Mouse (Mus musculus) lung, adult 2 months (tissue): ENCODE results near the gene Fam78a.

Source experiments
- CTCF ChIP-seq: fragments of 200-500 bp; IDR thresholded peaks from 2 replicates; pipeline ENCODE4 v1.5.1; 2011; ENCODE audit warnings: mild to moderate bottlenecking, low read length, control low read depth; ENCODE audit not compliant: insufficient read depth
- POLR2A ChIP-seq: fragments of 200-500 bp; IDR thresholded peaks from 2 replicates; pipeline ENCODE4 v1.6.1; 2011; ENCODE audit warnings: low read depth, mild to moderate bottlenecking, control low read depth, low read length, borderline replicate concordance; ENCODE audit errors: extremely low read depth

DNA sequence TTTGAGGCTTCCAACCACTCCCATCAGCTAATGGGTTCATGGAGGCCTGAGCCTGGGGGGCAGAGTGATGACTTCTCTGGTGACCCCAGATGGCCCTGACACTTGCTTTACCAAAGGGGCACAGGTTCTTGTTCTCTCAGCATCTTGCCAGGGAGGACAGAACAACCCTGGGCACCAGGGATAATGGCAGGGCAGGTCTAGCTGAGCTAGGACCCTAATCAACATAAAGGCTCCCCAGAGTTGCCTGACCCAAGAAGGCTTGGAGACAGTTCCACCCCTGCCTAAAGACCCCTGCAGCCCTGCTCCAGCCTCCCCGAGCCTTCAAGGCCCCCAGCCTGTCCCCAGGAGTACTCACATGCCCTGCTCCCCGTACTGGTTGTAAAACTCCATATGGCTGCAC is 2.4 kb downstream of the Fam78a start:
- TF ChIP-seq CTCF = no peak
- no peak for TF ChIP-seq POLR2A
